Mouse (Mus musculus): ENCODE data around the gene Retreg3. TPM values are rescaled to one million over a fixed set of nuclear protein-coding genes. Genes with fewer than 3 reads are reported as not detected.

Gene Retreg3
- polyA plus RNA-seq, 1 experiment from 2014 or later = 19.7 TPM

DNA sequence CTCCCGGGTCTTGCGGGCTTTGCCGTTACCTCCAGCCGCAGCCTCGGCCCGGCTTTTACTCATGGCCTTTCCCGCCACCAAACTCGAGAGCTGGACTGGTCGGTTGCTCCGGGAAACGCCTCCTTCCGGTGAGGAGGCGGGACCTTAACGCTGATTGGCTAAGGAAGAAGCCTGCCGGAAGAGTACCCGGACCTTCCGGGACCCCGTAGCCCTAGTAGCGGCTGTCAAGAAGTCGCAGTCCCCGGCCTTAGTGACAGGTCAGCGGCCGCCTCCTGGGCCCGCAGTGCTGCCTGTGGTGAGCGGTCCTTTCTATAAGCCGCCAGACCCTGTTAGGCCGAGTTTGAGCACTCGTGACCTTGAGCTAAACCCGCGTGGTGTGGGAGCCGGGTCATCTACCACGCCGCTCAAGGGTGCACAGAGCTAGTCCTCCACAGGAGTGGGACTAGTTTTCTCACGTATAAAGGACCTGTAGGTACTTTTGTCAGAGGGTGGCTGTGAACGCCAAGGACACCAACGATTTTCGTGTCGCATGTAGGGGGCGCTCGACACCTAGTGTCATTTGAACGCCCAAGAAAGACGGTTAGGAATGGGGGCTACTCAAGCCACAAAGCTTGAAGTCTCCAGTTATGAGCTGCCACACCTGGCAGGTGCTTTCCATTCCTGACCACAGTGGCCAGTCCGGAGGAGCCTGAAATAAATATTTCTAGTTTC, 24.2 kb downstream of the Retreg3 start, which contains the start of gene Psmc3ip:
TSS of gene Psmc3ip (minus strand) at position 123 of the 711 bp plus-strand sequence.
- Histone ChIP-seq H3K36me3 (replicated peaks) (peaks cover 77% of the 10 kb centered on the region), H3K27ac (replicated peaks) (peak within 1 kb of the TSS; percentile 91), H3K4me3 (peak within 1 kb of the TSS; percentile 84), H3K9me3 (no peaks in the 10 kb centered on the region), H3K27me3 (replicated peaks; ENCODE audit: low read depth, poor library complexity, severe bottlenecking) (no peaks in the 10 kb centered on the region), H3K4me1 (peaks cover 21% of the 10 kb centered on the region)
- WGBS = under 1% methylated on average over 43 of the region's 43 CpGs
- DNase-seq (ENCODE audit: low spot score) = peak; percentile 95

DNA sequence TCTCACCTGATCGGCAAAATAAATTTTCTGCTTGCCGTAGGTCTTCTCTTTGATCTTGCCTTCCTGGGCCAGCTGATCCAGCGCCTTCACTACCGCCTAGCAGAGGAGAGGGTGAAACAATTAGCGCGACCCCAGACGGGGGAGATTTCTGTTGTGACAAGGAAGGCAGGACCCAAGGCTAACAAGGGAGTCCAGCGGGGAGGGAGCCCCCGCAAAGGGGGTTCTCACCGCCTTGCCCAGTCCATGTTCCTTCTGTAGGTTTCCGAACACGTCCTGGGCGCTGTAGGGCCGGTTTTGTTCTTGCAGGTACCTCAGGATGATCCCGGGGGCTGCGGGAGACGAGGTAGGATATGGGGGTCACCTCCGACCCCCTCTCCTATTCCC, 24.8 kb downstream of the Retreg3 start:
- Histone ChIP-seq H3K4me1 (peaks cover 21% of the 10 kb centered on the region), H3K4me3 (peak overlapping the region; percentile 84), H3K27ac (replicated peaks) (peak overlapping the region; percentile 91), H3K36me3 (replicated peaks) (peaks cover 77% of the 10 kb centered on the region), H3K9me3 (no peaks in the 10 kb centered on the region), H3K27me3 (replicated peaks; ENCODE audit: low read depth, poor library complexity, severe bottlenecking) (no peaks in the 10 kb centered on the region)
- DNase-seq (ENCODE audit: low spot score) = no peak
- under 1% methylated on average over 18 of the region's 18 CpGs for WGBS

DNA sequence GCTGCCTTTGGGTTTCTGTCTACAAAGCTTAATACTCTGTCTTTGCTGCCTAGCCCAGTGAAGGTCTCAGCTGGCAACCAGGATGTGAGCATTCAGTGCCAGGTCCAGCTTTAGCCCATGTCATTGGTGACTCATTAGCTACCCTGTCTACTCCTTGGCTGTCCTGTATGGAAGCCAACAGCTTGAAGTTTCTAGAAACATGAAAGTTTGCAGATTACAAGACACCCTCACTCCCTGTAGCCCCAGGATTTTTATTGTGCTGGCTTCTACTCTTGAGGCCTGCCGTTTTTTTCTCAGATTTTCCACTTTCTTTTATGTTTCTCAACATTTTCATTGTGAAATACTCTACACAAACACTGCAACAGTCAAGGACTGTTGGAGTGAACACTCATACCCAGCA, 29.8 kb downstream of the Retreg3 start:
- DNase-seq (ENCODE audit: low spot score) = peak; percentile 5
- Histone ChIP-seq H3K9me3 (no peaks in the 10 kb centered on the region), H3K36me3 (replicated peaks) (peaks cover 69% of the 10 kb centered on the region), H3K4me3 (no peak overlapping the region; the same call in 1 of the 2 replicates), H3K27ac (replicated peaks) (no peak overlapping the region), H3K27me3 (replicated peaks; ENCODE audit: low read depth, poor library complexity, severe bottlenecking) (no peaks in the 10 kb centered on the region), H3K4me1 (peaks cover 48% of the 10 kb centered on the region)
- 89% methylated on average over 1 of the region's 1 CpGs for WGBS

- Histone ChIP-seq H3K27ac (replicated peaks) (peak overlapping the region; percentile 85), H3K36me3 (replicated peaks) (peaks cover 64% of the 10 kb centered on the region), H3K4me3 (peak overlapping the region; percentile 78), H3K9me3 (no peaks in the 10 kb centered on the region), H3K27me3 (replicated peaks; ENCODE audit: low read depth, poor library complexity, severe bottlenecking) (no peaks in the 10 kb centered on the region), H3K4me1 (peaks cover 51% of the 10 kb centered on the region)
- DNase-seq (ENCODE audit: low spot score) = no peak
- 8% methylated on average over 8 of the region's 8 CpGs for WGBS
Measured at GRCm38 (mm10) chr11:101087682-101088055, 32.0 kb downstream of the Retreg3 start.

- peak; percentile 91 for DNase-seq (ENCODE audit: low spot score)
- Histone ChIP-seq H3K4me1 (peaks cover 53% of the 10 kb centered on the region), H3K4me3 (peak within 1 kb of the TSS; percentile 78), H3K27ac (replicated peaks) (peak within 1 kb of the TSS; percentile 85), H3K36me3 (replicated peaks) (peaks cover 58% of the 10 kb centered on the region), H3K9me3 (no peaks in the 10 kb centered on the region), H3K27me3 (replicated peaks; ENCODE audit: low read depth, poor library complexity, severe bottlenecking) (no peaks in the 10 kb centered on the region)
- 2% methylated on average over 52 of the region's 52 CpGs for WGBS
Measured at GRCm38 (mm10) chr11:101086756-101087681, 32.7 kb downstream of the Retreg3 start, which contains the start of gene Mlx. Gene Mlx (plus strand): TSS chr11:101087277.

- Histone ChIP-seq H3K27me3 (replicated peaks; ENCODE audit: low read depth, poor library complexity, severe bottlenecking) (peaks cover 6% of the 10 kb centered on the region), H3K36me3 (replicated peaks) (peaks cover 50% of the 10 kb centered on the region), H3K4me3 (peak overlapping the region; percentile 78), H3K4me1 (peaks cover 58% of the 10 kb centered on the region), H3K27ac (replicated peaks) (peak overlapping the region; percentile 85; the same call in 1 of the 2 replicates), H3K9me3 (no peaks in the 10 kb centered on the region)
- no peak for DNase-seq (ENCODE audit: low spot score)
- 87% methylated on average over 6 of the region's 6 CpGs for WGBS
Measured at GRCm38 (mm10) chr11:101086323-101086674, 33.4 kb downstream of the Retreg3 start.

- Histone ChIP-seq H3K4me3 (peak overlapping the region; percentile 78), H3K4me1 (peaks cover 58% of the 10 kb centered on the region)
Measured at GRCm38 (mm10) chr11:101085617-101086322, 33.9 kb downstream of the Retreg3 start.

GRCm38 (mm10) chr11:101084811-101085210, 34.9 kb downstream of the Retreg3 start:
- H3K27ac ChIP-seq (replicated peaks) = no peak overlapping the region
- 94% methylated on average over 12 of the region's 12 CpGs for WGBS
- peaks cover 60% of the 10 kb centered on the region for H3K4me1 ChIP-seq
- DNase-seq (ENCODE audit: low spot score) = peak; percentile 3
- peaks cover 21% of the 10 kb centered on the region for H3K27me3 ChIP-seq (replicated peaks; ENCODE audit: low read depth, poor library complexity, severe bottlenecking)
- no peaks in the 10 kb centered on the region for H3K9me3 ChIP-seq
- H3K36me3 ChIP-seq (replicated peaks) = peaks cover 36% of the 10 kb centered on the region
- H3K4me3 ChIP-seq = peak overlapping the region; percentile 94; the same call in 1 of the 2 replicates

More at GRCm38 (mm10) chr11:101085617-101086322, 33.9 kb downstream of the Retreg3 start:
- DNase-seq (ENCODE audit: low spot score) = peak; percentile 6
- H3K27ac ChIP-seq (replicated peaks) = no peak overlapping the region; the same call in 1 of the 2 replicates
- H3K9me3 ChIP-seq = no peaks in the 10 kb centered on the region
- peaks cover 12% of the 10 kb centered on the region for H3K27me3 ChIP-seq (replicated peaks; ENCODE audit: low read depth, poor library complexity, severe bottlenecking)
- 92% methylated on average over 18 of the region's 18 CpGs for WGBS
- H3K36me3 ChIP-seq (replicated peaks) = peaks cover 45% of the 10 kb centered on the region

DNA sequence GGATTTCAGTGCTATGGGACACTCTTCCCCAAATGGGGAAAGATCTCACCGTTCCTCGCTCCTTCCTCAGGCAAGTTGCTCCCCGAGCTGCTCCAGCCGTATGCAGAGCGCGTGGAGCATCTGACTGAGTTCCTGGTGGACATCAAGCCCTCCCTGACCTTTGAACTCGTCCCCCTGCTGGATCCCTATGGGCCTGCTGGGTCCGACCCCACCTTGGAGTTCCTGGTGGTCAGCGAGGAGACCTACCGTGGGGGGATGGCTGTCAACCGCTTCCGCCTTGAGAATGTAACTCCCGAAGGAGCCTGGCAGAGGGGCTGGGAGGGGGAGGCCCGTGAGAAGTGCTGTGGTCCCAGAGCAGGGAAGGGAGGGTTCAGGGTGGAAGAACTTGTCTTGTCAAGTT, 35.4 kb downstream of the Retreg3 start:
- Histone ChIP-seq H3K27me3 (replicated peaks; ENCODE audit: low read depth, poor library complexity, severe bottlenecking) (peaks cover 27% of the 10 kb centered on the region), H3K27ac (replicated peaks) (no peak overlapping the region), H3K4me3 (peak overlapping the region; percentile 94; the same call in 1 of the 2 replicates), H3K4me1 (peaks cover 65% of the 10 kb centered on the region), H3K36me3 (replicated peaks) (peaks cover 30% of the 10 kb centered on the region), H3K9me3 (no peaks in the 10 kb centered on the region)
- DNase-seq (ENCODE audit: low spot score) = peak; percentile 6
- WGBS = 84% methylated on average over 14 of the region's 14 CpGs

- peak overlapping the region; percentile 94 for H3K4me3 ChIP-seq
- peaks cover 22% of the 10 kb centered on the region for H3K36me3 ChIP-seq (replicated peaks)
- peaks cover 60% of the 10 kb centered on the region for H3K4me1 ChIP-seq
- WGBS = 35% methylated on average over 19 of the region's 19 CpGs
- peak overlapping the region; percentile 93 for H3K27ac ChIP-seq (replicated peaks)
- no peak for DNase-seq (ENCODE audit: low spot score)
- H3K27me3 ChIP-seq (replicated peaks; ENCODE audit: low read depth, poor library complexity, severe bottlenecking) = peaks cover 38% of the 10 kb centered on the region
- H3K9me3 ChIP-seq = no peaks in the 10 kb centered on the region
Measured at GRCm38 (mm10) chr11:101083083-101083697, 36.5 kb downstream of the Retreg3 start.

DNA sequence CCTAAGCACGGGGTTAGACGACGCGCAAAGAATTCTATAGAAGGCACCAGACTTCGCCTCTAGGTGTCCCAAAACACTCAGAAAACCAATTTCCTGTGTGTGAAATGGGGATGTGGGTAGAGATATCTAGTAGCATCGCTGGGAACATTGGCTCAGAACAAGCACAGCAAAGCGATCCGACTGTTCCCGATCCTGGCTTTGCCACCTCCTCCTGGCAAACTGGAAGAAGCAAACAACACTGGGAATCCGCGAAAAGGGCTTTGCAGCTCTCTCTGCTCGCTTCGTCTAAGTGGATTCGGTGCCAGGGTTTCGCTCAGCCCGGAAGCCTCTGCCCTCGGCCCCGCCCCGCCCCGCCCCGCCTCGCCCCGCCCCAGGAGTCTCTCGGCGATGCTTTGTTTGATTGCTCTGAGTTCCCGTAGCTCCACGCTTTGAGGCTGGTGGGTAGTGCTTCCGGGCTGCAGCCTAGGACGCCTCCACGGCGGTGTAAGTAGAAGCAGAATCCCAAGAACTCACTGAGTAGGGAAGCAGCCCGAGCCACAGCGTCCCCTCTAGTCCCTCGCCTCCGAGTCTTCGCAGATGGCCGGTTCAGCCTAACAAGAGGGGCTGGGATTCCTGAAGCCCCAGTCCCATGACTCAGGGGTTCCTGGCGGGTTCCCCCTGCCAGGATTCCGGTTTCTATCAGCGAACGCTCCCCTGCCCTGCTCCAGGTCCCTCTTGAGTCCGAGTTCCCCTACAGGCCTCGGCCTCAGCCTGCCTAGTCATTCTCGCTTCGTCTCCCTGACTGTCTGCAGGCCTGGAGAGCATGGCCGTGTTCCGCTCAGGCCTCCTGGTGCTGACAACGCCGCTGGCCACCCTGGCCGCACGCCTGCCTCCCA, 37.2 kb downstream of the Retreg3 start, which contains the start of gene Coasy:
TSS of gene Coasy (plus strand) at position 358 of the 875 bp plus-strand sequence.
- peak within 1 kb of the TSS; percentile 94 for H3K4me3 ChIP-seq
- under 1% methylated on average over 51 of the region's 51 CpGs for WGBS
- H3K36me3 ChIP-seq (replicated peaks) = peaks cover 22% of the 10 kb centered on the region
- DNase-seq (ENCODE audit: low spot score) = peak; percentile 97
- peaks cover 45% of the 10 kb centered on the region for H3K27me3 ChIP-seq (replicated peaks; ENCODE audit: low read depth, poor library complexity, severe bottlenecking)
- no peaks in the 10 kb centered on the region for H3K9me3 ChIP-seq
- H3K4me1 ChIP-seq = peaks cover 53% of the 10 kb centered on the region
- peak within 1 kb of the TSS; percentile 93 for H3K27ac ChIP-seq (replicated peaks)
